Mouse (Mus musculus): ENCODE measurements at regions not wholly inside any gene's neighbourhood (a gene's known extent, or its start where the extent isn't known, plus 50 kb on each side); places are given as distances from the start of the nearest gene placed in this dataset.

DNA sequence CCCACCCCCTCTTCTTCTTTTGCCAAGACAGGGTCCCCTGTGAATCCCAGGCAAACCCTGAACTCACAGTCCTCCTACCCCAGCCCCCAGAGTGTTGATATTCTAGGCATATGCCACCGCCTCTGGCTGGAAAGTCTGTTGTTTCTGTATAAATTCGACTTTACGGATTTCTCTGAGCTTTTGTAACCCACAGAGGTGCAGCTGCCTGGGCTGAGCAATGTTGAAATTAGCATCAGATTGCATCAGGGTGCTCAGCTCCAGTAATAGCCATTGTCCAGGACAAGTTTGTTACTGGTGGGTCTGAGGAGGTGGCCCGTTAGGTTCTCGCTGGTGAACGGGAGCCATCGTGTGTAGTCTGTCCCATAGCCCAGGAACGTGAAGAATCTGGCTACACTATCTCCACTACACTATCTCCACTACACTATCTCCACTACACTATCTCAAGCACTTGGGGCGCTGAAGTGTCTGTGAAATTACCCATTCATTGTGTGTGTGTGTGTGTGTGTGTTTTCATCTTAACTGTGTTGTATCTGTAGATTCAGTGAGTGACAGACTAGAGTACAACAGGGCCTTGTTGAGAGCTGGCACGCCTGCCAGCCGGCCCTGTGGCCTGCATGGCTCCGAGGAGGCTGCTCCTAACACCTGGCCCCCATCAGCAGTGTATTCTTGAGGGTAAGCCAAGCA, 92.4 kb upstream of the Hnrnpk start:
- DNase-seq: no peak

DNA sequence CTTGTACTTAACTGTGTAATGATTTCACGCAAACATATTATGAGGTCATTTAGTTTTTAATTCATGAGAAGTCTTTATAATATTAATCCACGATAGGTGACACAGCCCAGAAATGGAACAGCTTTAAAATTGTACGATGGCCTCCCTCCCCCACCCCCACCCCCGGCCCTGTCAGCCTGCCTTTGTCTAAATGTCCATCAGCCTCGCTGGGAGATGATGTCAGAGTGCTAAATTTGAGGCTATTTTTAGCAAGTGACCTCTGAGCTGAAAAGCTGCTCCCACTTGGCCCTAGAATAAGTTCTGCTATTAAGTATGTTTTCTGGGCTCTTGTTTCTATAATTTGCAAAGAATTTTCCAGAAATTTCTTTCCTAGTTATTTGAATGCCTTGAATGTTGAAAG, 91.6 kb upstream of the Hnrnpk start:
- no peak for DNase-seq

DNA sequence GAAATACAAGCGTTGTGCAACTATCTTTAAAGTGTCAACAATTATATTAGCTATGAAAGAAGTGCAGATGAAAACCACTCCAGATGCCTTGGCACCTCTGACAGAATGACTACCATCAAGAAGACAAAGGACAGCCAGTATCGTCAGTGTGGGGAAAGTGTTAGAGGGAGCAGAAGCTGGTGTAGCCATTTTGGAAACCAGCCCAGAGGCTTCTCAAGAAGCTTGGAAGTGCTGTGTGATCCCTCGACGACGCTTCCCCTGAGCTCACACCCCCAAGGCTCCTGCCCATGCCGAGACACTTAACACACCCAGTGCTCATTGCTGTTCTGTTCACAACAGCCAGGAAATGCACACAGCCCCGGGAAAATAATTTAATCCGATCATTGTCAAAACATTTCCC, 87.7 kb upstream of the Hnrnpk start:
- no peak for DNase-seq

DNA sequence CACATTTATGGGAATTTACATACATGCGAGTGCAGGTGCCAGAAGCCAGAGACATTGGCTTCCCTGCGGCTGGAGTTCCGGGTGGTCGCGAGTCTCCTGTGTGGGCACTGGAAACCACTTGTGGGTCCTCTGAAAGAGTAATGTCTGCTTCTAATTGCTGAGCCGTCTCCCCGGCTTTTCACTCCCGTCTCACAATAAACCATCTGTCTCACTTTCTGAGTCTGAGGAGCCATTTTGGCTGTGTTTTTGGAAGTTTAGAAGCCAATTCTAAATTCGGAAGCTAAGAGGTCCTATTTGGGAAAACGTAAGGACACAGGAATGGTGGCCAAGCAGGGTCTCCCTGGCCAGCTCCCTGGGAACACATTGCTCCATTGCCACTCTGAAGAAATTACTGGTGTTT, 81.9 kb upstream of the Hnrnpk start:
- no peak for DNase-seq

DNA sequence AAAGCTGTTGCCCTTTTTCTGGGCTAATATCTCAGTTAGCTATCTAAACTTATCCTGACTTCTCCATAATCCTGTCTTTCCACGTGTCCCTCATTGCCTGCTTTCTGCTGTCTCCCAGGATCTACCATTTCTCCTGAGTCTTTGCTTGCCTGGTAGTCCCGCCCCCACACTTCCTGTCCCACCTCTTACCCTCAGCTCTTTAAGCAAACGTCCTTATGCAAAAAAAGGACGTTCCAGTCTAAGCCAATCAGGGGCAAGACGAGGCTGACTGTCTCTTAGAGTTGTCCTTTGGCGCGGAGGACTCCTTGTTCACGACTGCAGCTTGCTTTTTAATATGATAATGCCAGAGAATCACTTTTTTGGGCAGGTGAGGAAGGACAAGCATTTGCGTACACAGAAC, 79.6 kb upstream of the Hnrnpk start:
- DNase-seq: no peak

DNA sequence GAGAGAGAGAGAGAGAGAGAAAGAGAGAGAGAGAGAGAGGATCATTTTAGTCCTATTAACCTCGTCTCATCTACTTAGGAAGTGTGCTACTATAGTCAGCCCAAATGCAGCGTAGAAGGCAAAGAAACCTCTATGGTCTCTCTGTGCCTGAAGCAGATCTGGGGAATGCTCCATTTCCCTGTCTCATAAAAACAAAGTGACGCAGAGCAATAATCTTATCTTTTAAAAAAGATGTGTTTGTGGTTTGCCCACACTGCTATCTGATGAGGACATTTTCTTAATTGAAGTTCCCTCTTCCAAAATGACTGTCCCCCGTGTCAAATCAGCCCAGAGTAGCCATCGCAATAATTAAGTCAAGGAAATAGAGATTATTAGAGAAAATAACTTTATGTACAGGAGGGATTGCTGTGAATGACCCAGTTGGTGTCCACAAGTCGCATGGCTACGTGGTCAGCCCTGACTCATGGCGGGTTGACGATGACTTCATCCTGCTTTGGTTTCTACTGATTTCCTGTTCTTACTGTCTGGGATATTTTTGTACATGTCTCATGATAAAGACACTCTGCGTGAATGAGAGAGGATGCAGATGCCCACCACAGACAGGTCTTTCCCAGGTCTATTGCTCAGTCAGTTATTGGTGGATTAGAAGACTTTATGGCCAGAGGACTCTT, 77.9 kb upstream of the Hnrnpk start:
- DNase-seq: no peak

DNA sequence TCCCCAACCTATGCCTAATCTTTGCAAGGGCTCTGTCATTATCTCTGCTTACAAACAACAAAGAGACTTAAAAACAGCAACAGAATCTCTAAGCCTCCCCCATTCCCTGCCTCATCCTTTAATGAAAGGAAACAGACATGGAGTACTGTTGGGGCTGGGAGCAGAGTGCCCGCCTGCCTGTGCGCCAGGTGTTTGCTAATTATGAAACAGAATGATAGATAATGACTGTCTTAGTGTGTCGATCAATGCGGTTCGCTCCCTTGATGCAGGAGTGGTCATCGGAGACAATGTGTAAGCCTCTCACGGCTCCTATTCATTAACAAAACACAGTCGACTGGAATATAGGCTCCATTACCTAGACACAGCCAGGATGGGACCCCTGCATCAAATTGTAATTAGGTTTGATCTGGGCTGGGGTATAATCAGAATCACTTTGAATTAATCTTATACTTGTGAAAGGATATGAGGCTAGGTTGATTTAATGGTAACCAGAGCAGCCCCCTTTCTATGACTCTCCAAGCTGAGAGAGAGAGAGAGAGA, 77.3 kb upstream of the Hnrnpk start:
- DNase-seq: no peak

DNA sequence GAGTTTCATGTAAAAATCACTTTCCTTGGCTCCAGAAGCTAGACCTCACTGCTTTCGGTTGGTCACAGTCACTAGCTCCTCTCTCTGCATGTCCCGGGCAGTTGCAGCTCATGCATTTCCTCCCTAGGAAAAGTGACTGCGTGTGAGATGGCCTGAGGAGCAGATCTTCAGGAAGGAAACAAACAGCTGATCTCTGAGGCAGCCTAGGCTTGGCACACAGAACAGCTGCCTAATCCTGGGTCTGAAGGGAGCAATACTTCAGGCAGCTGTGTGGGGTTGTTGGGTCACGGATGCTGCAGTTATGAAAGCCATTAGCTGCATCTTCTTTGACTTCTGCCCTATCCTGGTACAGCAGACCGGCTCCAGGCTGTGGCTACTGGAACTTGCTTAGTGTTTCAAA, 75.3 kb upstream of the Hnrnpk start:
- DNase-seq: no peak

DNA sequence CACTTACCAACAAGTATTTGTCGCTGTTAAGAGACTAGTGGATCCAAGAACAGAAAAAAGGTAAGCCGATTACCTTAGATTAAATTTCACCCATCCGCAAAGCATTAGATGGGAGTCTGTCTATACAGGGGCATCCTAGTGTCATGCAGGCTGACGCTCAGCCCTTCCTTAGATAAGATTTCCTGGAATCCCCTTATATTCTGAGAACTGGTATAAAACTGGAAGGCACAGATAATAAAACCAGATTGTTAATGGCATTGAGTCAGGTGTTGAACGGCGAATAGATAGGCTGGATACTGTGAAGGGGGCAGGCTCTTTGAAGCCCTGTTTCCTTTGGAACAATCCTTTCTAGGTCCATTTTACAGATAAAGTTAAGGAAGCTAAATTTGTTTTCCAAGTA, 74.1 kb upstream of the Hnrnpk start:
- no peak for DNase-seq

DNA sequence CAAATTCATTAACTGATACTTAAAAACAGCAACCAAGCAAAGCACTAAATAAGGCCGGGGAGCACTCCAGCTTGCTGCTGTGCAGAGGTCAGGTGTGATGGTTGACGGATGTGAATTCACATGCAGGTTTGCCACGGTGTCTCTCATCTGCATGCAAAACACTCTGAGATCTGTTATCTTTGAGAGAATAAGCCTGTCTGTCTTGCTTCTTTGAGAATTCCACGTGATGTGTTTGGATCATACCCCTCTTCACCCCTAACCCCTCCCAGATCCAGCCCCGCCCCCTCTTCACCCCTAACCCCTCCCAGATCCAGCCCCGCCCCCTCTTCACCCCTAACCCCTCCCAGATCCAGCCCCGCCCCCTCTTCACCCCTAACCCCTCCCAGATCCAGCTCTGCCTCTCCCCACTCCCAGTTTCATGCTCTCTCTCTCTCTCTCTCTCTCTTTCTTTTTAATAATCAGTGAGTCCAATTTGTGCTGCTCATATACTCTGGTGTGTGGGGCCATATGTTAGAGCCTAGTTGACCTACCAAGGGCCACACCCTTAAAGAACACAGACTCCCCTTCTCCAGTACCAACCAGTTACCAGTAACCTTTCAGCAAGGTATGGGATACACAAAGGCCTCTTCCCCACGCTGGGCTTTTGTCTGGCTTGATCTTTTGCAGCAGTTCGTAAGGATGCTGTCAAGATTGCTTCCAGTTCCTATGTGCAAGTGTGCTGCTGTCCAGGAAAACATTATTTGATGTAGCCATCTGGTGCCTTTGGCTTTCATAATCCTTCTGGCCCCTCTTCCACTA, 73.1 kb upstream of the Hnrnpk start:
- DNase-seq: no peak

DNA sequence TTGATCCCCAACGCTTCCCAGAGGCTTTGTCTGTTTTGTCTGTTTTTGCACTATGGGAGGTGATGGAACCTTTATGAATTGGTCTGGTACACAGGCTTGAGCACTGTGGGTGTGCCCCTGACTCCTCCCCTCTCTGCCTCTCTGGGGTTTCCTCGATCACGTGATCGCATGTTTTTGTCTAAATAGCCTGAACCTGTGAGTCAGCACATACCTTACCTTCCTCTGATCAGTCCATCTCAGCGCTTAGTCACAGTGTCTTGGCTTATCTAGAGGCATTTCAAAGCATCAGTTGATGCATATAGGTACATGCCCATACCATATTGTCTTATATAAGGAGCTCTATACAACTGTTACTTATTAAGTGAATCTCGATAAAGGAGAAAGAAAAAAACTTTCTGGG, 72.4 kb upstream of the Hnrnpk start:
- DNase-seq: no peak

DNA sequence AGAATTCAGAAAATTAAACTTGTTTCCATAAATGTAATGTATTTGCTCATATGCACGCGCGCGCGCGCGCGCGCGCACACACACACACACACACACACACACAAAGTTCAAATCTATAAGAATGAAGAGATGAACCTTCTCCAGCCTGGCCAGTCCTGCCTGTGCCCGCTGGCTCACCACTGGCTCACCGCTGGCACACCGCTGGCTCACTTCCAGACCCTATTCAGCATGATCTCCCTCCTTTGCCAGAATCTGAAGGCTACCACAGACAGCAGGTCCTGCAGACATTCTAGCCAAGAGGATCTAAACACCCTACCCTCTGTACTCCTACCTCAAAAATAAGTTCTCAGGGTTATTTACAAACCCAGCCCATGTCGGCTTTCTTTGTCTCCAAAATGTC, 69.3 kb upstream of the Hnrnpk start:
- no peak for DNase-seq

DNA sequence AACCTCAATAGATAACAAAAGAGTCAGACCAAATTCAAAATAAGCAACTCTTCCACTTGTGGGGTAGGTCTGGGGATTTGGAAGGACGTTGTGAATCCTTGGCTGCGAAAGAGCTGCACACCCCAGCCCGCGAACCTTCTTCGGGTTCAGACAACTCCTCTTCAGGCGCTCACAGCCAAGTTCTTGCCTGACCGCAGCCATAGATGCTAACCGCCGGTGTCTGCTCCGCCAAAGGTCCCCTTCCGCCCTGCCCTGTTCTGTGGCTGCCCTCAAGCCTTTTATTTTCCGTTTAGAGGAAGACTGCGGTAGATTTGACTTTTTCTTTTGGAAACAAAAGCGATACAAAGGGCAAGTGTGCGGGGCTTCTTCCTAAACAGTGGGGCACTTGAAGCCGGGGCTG, 68.6 kb upstream of the Hnrnpk start:
- peak; percentile 28 for DNase-seq

DNA sequence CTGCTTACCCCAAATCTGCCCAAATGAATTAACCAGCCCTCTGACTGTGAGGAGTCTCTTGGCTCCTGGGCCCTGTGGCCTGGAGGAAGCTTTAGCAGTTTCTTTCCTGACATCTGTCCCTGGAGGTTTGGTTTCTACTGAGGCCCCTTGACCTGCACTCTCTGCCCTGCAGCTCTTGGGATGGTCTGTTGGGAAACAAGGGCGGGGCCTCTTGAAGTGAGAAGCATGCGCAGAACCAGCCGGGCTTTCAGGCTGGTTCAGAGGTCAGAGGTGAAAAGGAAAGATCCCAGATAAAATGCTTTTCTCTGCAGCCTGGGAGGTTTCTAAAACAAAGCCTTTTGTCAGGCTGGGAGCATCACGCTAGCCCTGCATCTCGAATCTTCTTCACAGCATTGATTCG, 66.6 kb upstream of the Hnrnpk start:
- DNase-seq: no peak

DNA sequence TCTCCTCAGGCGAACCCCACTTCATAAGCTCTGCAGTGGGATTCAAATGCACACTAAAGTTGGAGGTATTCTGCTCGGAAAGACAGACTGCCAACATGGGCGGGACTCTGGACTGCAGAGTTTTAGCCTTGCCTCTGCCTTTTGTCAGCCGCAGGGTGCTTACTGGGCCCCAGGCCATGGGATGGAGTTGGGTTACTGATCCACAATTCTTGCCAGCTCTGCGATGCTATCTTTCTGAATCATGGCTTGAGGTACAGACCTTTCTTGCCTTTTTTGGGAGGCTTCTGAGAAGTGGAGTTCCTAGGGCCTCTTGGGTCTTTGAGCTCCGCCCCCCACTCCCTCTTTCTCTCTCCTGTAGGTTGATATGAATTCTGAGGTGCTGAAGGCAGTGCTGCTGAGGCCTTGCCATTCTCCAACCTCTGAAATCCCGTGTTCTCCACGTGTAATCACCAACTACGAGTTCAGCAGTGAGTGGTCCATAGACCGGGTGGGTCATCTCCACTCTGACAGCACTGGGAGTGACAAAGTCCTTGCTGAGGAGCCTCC, 64.0 kb upstream of the Hnrnpk start:
- no peak for DNase-seq

DNA sequence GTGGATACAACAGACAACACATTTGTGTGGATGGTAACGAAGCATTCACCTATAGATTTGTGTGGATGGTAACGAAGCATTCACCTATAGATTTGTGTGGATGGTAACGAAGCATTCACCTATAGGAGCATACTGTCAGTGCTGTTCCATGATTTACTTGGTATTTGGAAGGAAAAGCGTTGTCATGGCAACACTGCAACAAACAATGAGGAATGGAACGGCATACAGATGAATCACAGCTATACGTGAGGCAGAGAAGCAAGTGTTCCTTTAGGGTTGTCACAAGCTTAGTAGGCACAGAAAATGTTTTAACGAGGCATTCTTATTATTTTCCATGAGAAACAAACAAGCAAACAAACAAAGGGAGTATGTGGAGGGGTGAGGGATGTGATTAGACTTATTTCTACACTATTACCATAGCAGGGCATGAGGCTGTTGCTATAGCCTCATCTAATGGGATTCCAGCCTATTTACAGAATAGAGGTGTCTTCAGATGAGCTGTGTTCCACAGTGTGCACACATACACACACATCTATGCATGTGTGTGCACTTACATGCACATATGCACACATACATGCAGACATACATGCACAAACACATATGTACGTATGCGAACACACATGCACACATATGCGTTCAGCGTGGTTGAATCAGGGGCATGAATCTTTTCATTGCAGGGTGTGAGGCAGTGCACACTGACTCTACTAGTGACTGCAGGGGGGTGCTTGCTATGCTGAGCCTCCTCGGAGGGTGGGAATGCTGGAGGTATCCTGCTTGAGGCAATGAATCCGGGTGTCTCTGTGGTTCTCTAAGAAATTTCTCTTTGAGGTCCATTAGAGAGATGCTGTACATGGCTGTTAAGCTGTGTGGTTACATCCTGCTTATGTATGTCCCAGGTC, 62.3 kb upstream of the Hnrnpk start:
- peak; percentile 9 for DNase-seq

Measured in right cerebral cortex, postnatal 25 days (tissue).